Mouse (Mus musculus): Measurements from ENCODE around the gene Cenpu.

- 0 out of 2 replicates have a peak, but pooled peaks have one; percentile 3 for TF ChIP-seq CTCF (IDR thresholded peaks at IDR 0.05; ENCODE audit: low read depth)
- TF ChIP-seq EP300 (IDR thresholded peaks at IDR 0.05; ENCODE audit: low read depth) = 0 out of 2 replicates have a peak, but pooled peaks have one; percentile 46
Observed at GRCm38 (mm10) chr8:46616879-46617689, 65.3 kb downstream of the Cenpu start, which contains the start of the genes Primpol and Casp3.
